Mouse (Mus musculus) bone marrow macrophage, adult 2 months (primary cell): ENCODE measurements around the gene B4galt2.

ENCODE experiments used
- CTCF ChIP-seq: IDR thresholded peaks from 2 replicates; pipeline ENCODE4 v1.5.1; 2012; ENCODE audit warnings: low read depth, mild to moderate bottlenecking, low read length, moderate library complexity
- POLR2A ChIP-seq: IDR thresholded peaks from 2 replicates; pipeline ENCODE4 v1.6.1; 2012; ENCODE audit warnings: mild to moderate bottlenecking, low read depth, low read length, borderline replicate concordance

- TF ChIP-seq CTCF, result no peak
- TF ChIP-seq POLR2A, result no peak
Observed at GRCm38 (mm10) chr4:117850176-117850575, 33.1 kb downstream of the B4galt2 start.
